In the genomic region with DNA sequence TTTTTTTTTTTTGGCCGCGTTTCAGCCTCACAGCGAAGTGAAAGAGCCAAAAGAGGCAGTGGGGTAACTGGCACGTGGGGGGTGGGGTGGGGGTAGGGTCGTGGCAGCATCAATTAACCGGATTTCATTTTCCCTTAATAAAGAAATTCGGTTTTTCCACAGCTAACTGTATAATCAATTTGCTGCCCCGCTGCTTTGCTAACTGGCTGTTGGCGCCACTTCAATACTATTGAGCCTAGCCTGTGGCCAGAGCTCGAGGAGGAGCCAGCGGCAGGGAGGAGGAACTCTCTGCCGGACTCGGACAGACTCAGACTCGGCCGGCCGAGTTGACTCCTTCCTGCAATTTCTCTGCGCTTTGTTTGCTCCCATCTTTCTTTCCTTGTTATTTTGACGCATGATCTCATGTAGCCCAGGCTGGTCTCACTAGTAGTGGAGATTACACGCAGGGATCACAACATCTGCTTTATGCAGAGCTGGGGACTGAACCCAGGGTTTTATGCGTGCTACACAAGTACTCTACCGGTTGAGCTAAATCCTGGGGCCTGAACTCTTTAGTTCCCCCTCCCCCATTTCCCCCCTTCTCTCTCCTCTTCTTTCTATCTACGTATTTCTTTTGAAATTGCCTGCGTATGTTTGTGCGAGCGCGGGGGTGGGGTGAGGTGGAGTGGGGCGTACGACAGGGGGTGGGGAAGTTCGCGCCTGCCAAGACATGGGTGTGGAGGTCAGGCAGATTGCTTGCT, we compare ENCODE assay signal across 8 mouse cellular contexts.
DNase-seq lines count a peak whose midpoint lies in the region; ATAC-seq and TF ChIP-seq lines count a peak whose summit lies in the region.

No protein-coding gene starts in this region.

- in situ Hi-C loops in CH12.LX (cut with MboI; ENCODE audit: low pct_ligation_motif_present, low pct_unique_long_range_greater_than_20kb, low sequenced_read_pairs): no loop called here

- no peaks in the 10 kb centered on the region for H3K36me3 ChIP-seq in CH12.LX (replicated peaks in 1 of 2; ENCODE audit: control insufficient read depth in 1 of 2, insufficient read depth in 1 of 2, low read length in 1 of 2)
- H3K36me3 ChIP-seq in forebrain, embryonic 11.5 days (ENCODE audit: control insufficient read depth, insufficient read depth, low read length): no peaks in the 10 kb centered on the region
- H3K36me3 ChIP-seq in heart, embryonic 16.5 days (ENCODE audit: control insufficient read depth, insufficient read depth): no peaks in the 10 kb centered on the region
- no peaks in the 10 kb centered on the region for H3K36me3 ChIP-seq in liver, embryonic 16.5 days (ENCODE audit: control insufficient read depth, insufficient read depth)
- H3K36me3 ChIP-seq in neural tube, embryonic 12.5 days: no peaks in the 10 kb centered on the region
- H3K36me3 ChIP-seq in testis, adult 2 months (ENCODE audit: control insufficient read depth, insufficient read depth, low read length): no peaks in the 10 kb centered on the region

- H3K27me3 ChIP-seq in CH12.LX (replicated peaks): no peaks in the 10 kb centered on the region
- H3K27me3 ChIP-seq in forebrain, embryonic 11.5 days (ENCODE audit: control insufficient read depth, insufficient read depth, low read length): no peaks in the 10 kb centered on the region
- no peaks in the 10 kb centered on the region for H3K27me3 ChIP-seq in heart, embryonic 16.5 days (ENCODE audit: control insufficient read depth, insufficient read depth, low read length)
- no peaks in the 10 kb centered on the region for H3K27me3 ChIP-seq in liver, embryonic 16.5 days (ENCODE audit: control insufficient read depth, insufficient read depth, low read depth, low read length)
- H3K27me3 ChIP-seq in neural tube, embryonic 12.5 days (replicated peaks): no peaks in the 10 kb centered on the region
- no peaks in the 10 kb centered on the region for H3K27me3 ChIP-seq in testis, adult 2 months (ENCODE audit: control insufficient read depth, insufficient read depth, low read length)

- H3K9me3 ChIP-seq in CH12.LX (replicated peaks; ENCODE audit: low read length): no peaks in the 10 kb centered on the region
- H3K9me3 ChIP-seq in forebrain, embryonic 11.5 days (ENCODE audit: control insufficient read depth, low read length): no peaks in the 10 kb centered on the region
- no peaks in the 10 kb centered on the region for H3K9me3 ChIP-seq in heart, embryonic 16.5 days (replicated peaks; ENCODE audit: control insufficient read depth, low read length)
- no peaks in the 10 kb centered on the region for H3K9me3 ChIP-seq in liver, embryonic 16.5 days (replicated peaks; ENCODE audit: control insufficient read depth, low read length)
- no peaks in the 10 kb centered on the region for H3K9me3 ChIP-seq in neural tube, embryonic 12.5 days

- H3K4me2 ChIP-seq in CH12.LX (ENCODE audit: insufficient read depth, low read depth, poor library complexity, severe bottlenecking): peak overlapping the region; percentile 69
- peak overlapping the region; percentile 54 for H3K4me2 ChIP-seq in forebrain, embryonic 11.5 days (ENCODE audit: low read depth, low read length, severe bottlenecking)
- H3K4me2 ChIP-seq in heart, embryonic 16.5 days (ENCODE audit: low read depth, low read length): peak overlapping the region; percentile 72
- H3K4me2 ChIP-seq in liver, embryonic 16.5 days (ENCODE audit: low read depth, low read length): peak overlapping the region; percentile 77
- H3K4me2 ChIP-seq in neural tube, embryonic 12.5 days (replicated peaks): peak overlapping the region; percentile 59

- H3K79me2 ChIP-seq in CH12.LX (replicated peaks; ENCODE audit: control insufficient read depth, extremely low read depth, insufficient read depth, poor library complexity, severe bottlenecking): no peaks in the 10 kb centered on the region

- H3K4me1 ChIP-seq in CH12.LX (ENCODE audit: control insufficient read depth in 1 of 2, insufficient read depth in 2 of 2): peaks cover 6 to 32% of the 10 kb centered on the region in 2 experiments
- 0 out of 2 replicates have a peak, but pooled peaks cover 3% of the 10 kb centered on the region for H3K4me1 ChIP-seq in forebrain, embryonic 11.5 days (replicated peaks; ENCODE audit: control insufficient read depth, insufficient read depth, low read length)
- H3K4me1 ChIP-seq in heart, embryonic 16.5 days (ENCODE audit: control insufficient read depth, insufficient read depth, low read length): no peaks in the 10 kb centered on the region; the same call in 1 of the 2 replicates
- H3K4me1 ChIP-seq in liver, embryonic 16.5 days (ENCODE audit: control insufficient read depth, low read depth, low read length): peaks cover 8% of the 10 kb centered on the region; the same call in 1 of the 2 replicates
- H3K4me1 ChIP-seq in neural tube, embryonic 12.5 days: 0 out of 2 replicates have a peak, but pooled peaks cover 5% of the 10 kb centered on the region
- no peaks in the 10 kb centered on the region; the same call in 1 of the 2 replicates for H3K4me1 ChIP-seq in testis, adult 2 months (ENCODE audit: control insufficient read depth, insufficient read depth, low read length)

- TF ChIP-seq CTCF in CH12.LX (conservative IDR thresholded peaks at IDR 0.05 in 1 of 2, IDR thresholded peaks at IDR 0.05 in 1 of 2; ENCODE audit: low read depth in 2 of 2, low read length in 2 of 2): no peak
- no peak for TF ChIP-seq CTCF in brain, embryonic 14.5 days (IDR thresholded peaks at IDR 0.05; ENCODE audit: borderline replicate concordance, extremely low read depth, insufficient read depth, insufficient read length)
- no peak for TF ChIP-seq CTCF in testis, adult 2 months (IDR thresholded peaks at IDR 0.05; ENCODE audit: control insufficient read depth, insufficient read depth, insufficient replicate concordance, low read depth, low read length)

- peak overlapping the region; percentile 87 for H3K9ac ChIP-seq in CH12.LX (ENCODE audit: insufficient read depth, low read depth)
- peak overlapping the region; percentile 59 for H3K9ac ChIP-seq in forebrain, embryonic 11.5 days (ENCODE audit: low read length)
- H3K9ac ChIP-seq in heart, embryonic 16.5 days (ENCODE audit: low read length): peak overlapping the region; percentile 72
- H3K9ac ChIP-seq in liver, embryonic 16.5 days (ENCODE audit: low read depth, low read length): peak overlapping the region; percentile 58
- H3K9ac ChIP-seq in neural tube, embryonic 12.5 days: no peak overlapping the region; the same call in 1 of the 2 replicates

- peak; percentile 87 for ATAC-seq in forebrain, embryonic 11.5 days (replicated peaks; ENCODE audit: low FRiP score)
- peak; percentile 83 for ATAC-seq in heart, embryonic 16.5 days (replicated peaks; ENCODE audit: extremely low read depth, insufficient read depth, low FRiP score)
- ATAC-seq in liver, embryonic 16.5 days (ENCODE audit: low read depth): peak; percentile 78
- peak; percentile 78 for ATAC-seq in neural tube, embryonic 12.5 days (ENCODE audit: low FRiP score, low read depth)

- no peak for TF ChIP-seq RAD21 in CH12.LX (IDR thresholded peaks at IDR 0.05; ENCODE audit: low read depth, low read length)

- H3K4me3 ChIP-seq in CH12.LX (replicated peaks in 1 of 3; ENCODE audit: low read depth in 2 of 3, low read length in 2 of 3, poor library complexity in 1 of 3): peak overlapping the region; percentile 63 to 74 (median 69)
- peak overlapping the region; percentile 30 for H3K4me3 ChIP-seq in forebrain, embryonic 11.5 days (ENCODE audit: low read depth, low read length)
- H3K4me3 ChIP-seq in heart, embryonic 16.5 days (ENCODE audit: low read length): peak overlapping the region; percentile 60
- H3K4me3 ChIP-seq in liver, embryonic 16.5 days (ENCODE audit: low read depth, low read length): peak overlapping the region; percentile 59
- peak overlapping the region; percentile 34 for H3K4me3 ChIP-seq in neural tube, embryonic 12.5 days
- H3K4me3 ChIP-seq in testis, adult 2 months (ENCODE audit: control insufficient read depth, low read depth, low read length): peak overlapping the region; percentile 63

- dilution Hi-C loops in CH12.LX (cut with MboI; ENCODE audit: extremely low pct_ligation_motif_present, extremely low pct_unique_long_range_greater_than_20kb, low sequenced_read_pairs): no loop called here

- no peak for TF ChIP-seq EP300 in CH12.LX (IDR thresholded peaks at IDR 0.05; ENCODE audit: low read length)

- TF ChIP-seq POLR2A in CH12.LX (IDR thresholded peaks at IDR 0.05; ENCODE audit: low read depth, low read length): peak; percentile 57
- TF ChIP-seq POLR2A in brain, embryonic 14.5 days (IDR thresholded peaks at IDR 0.05; ENCODE audit: borderline replicate concordance, extremely low read depth, insufficient read depth, insufficient read length, poor library complexity, severe bottlenecking): no peak
- no peak for TF ChIP-seq POLR2A in testis, adult 2 months (IDR thresholded peaks at IDR 0.05; ENCODE audit: control insufficient read depth, low read depth, low read length)

- 7% methylated on average over 30 of the region's 30 CpGs for WGBS in forebrain, embryonic 11.5 days
- 3% methylated on average over 30 of the region's 30 CpGs for WGBS in heart, embryonic 16.5 days
- 3% methylated on average over 30 of the region's 30 CpGs for WGBS in liver, embryonic 16.5 days (ENCODE audit: insufficient replicate concordance)
- WGBS in neural tube, embryonic 12.5 days: 8% methylated on average over 30 of the region's 30 CpGs

- DNase-seq in CH12.LX (ENCODE audit: extremely low read depth): peak; percentile 53
- peak; percentile 91 for DNase-seq in brain, embryonic 14.5 days (ENCODE audit: low read depth)
- DNase-seq in forebrain, embryonic 11.5 days (ENCODE audit: low spot score): peak; percentile 77
- peak; percentile 75 for DNase-seq in kidney, postnatal 14 days

- peak overlapping the region; percentile 91 for H3K27ac ChIP-seq in CH12.LX (ENCODE audit: insufficient read depth, low read depth)
- no peak overlapping the region for H3K27ac ChIP-seq in forebrain, embryonic 11.5 days (ENCODE audit: low read depth, low read length)
- H3K27ac ChIP-seq in heart, embryonic 16.5 days (ENCODE audit: low read length): peak overlapping the region; percentile 73; the same call in 1 of the 2 replicates
- 0 out of 2 replicates have a peak overlapping the region, but pooled peaks have one; percentile 37 for H3K27ac ChIP-seq in liver, embryonic 16.5 days (ENCODE audit: low read length)
- no peak overlapping the region for H3K27ac ChIP-seq in neural tube, embryonic 12.5 days
- no peak overlapping the region for H3K27ac ChIP-seq in testis, adult 2 months (ENCODE audit: control insufficient read depth, insufficient read depth, low read depth, low read length)

TF ChIP-seq in CH12.LX, 34 proteins besides CTCF, POLR2A, EP300 and RAD21 (continues in another document):
- peak; percentile 17; the same call in 1 of the 2 replicates for TF ChIP-seq MXI1 (IDR thresholded peaks at IDR 0.05; ENCODE audit: low read depth, low read length)
- no peak for TF ChIP-seq RCOR1 (conservative IDR thresholded peaks at IDR 0.05; ENCODE audit: low read depth, low read length)
- TF ChIP-seq MAFK (IDR thresholded peaks at IDR 0.05; ENCODE audit: insufficient replicate concordance, low read length): no peak
- no peak for TF ChIP-seq ZKSCAN1 (IDR thresholded peaks at IDR 0.05; ENCODE audit: borderline replicate concordance, low read depth, low read length)
- TF ChIP-seq ZNF384 (IDR thresholded peaks at IDR 0.05; ENCODE audit: low read depth, low read length): peak; percentile 94
- TF ChIP-seq MAZ (IDR thresholded peaks at IDR 0.05; ENCODE audit: low read depth, low read length): 0 out of 2 replicates have a peak, but pooled peaks have one; percentile 17

Comparison
In these comparisons a context has a peak if more than half of its experiments do, and no peak if none do; other contexts are left out.
1. H3K27ac ChIP-seq: peak in CH12.LX (single experiment), heart, embryonic 16.5 days (single experiment) and liver, embryonic 16.5 days (single experiment); none in forebrain, embryonic 11.5 days (single experiment), neural tube, embryonic 12.5 days (single experiment) and testis, adult 2 months (single experiment).
2. Peak in every context shown above with its lines, with median percentiles within 50 percentile points of each other: DNase-seq, H3K4me2 ChIP-seq, H3K4me3 ChIP-seq and ATAC-seq.